Mouse (Mus musculus) hindbrain, postnatal 0 days (tissue): ENCODE measurements around the gene Itpkb. TPM values are rescaled to one million over a fixed set of nuclear protein-coding genes. Genes with fewer than 3 reads are reported as not detected.

Experiments used
- ATAC-seq: fragments of 200-750 bp; cut with Nextera tagmentation; 2 replicates; pipeline ENCODE4 v1.8.0; 2017; ENCODE audit warnings: mild to moderate bottlenecking, moderate TSS enrichment, moderate library complexity
- DNase-seq: peaks from one replicate; pipeline ENCODE4 v3.0.0-alpha.2; 2015; ENCODE audit warnings: low spot score
- H3K27ac ChIP-seq: fragments of 300-500 bp; sonication (generic); 2 replicates; pipeline ENCODE4 v1.5.1; 2014; ENCODE audit warnings: mild to moderate bottlenecking
- H3K27me3 ChIP-seq: fragments of 300-500 bp; sonication (generic); 2 replicates; pipeline ENCODE4 v1.6.1; 2014; ENCODE audit warnings: low read length, mixed read lengths; ENCODE audit not compliant: insufficient read depth
- H3K36me3 ChIP-seq: fragments of 300-500 bp; sonication (generic); 2 replicates; pipeline ENCODE4 v1.6.1; 2014; ENCODE audit warnings: low read length, mixed read lengths; ENCODE audit not compliant: insufficient read depth
- H3K4me1 ChIP-seq: fragments of 300-500 bp; sonication (generic); 2 replicates; pipeline ENCODE4 v1.6.1; 2014; ENCODE audit warnings: antibody characterized with exemption, low read length, mixed read lengths; ENCODE audit not compliant: insufficient read depth
- H3K4me2 ChIP-seq: fragments of 300-500 bp; sonication (generic); 2 replicates; pipeline ENCODE4 v1.6.1; 2014; ENCODE audit warnings: low read depth, mild to moderate bottlenecking, low read length, moderate library complexity, mixed read lengths
- H3K4me3 ChIP-seq: fragments of 300-500 bp; sonication (generic); 2 replicates; pipeline ENCODE4 v1.5.1; 2014; ENCODE audit warnings: low read length
- H3K9ac ChIP-seq: fragments of 300-500 bp; sonication (generic); replicated peaks from 2 replicates; pipeline ENCODE4 v1.6.1; 2014; ENCODE audit warnings: mild to moderate bottlenecking, low read length, moderate library complexity, mixed read lengths
- H3K9me3 ChIP-seq: fragments of 300-500 bp; sonication (generic); 2 replicates; pipeline ENCODE4 v1.6.1; 2016; ENCODE audit warnings: low read length, mixed read lengths
- CTCF ChIP-seq: IDR thresholded peaks from 2 replicates; pipeline ENCODE4 v1.5.1; 2016; ENCODE audit warnings: antibody characterized with exemption, control low read depth, low read depth
- WGBS: fragments of 180-500 bp; shearing (Covaris S2); extraction: QIAGEN DNeasy Blood & Tissue Kit; methylation state at CpG from one replicate; pipeline ENCODE4 v1.1.7; 2014; 5-methylcytosine and 5-hydroxymethylcytosine counted together
- polyA plus RNA-seq: library from polyadenylated mRNA; unstranded; fragments of >200 nt; fragmentation: Nextera tagmentation; extraction: Ambion mirVana; gene quantifications from 2 replicates; pipeline ENCODE4 v1.2.1, GENCODE M21; 2015
- total RNA-seq: library from RNA; depleted of rRNA; stranded (reverse); fragments of >200 nt; gene quantifications from 2 replicates; pipeline ENCODE4 v1.2.3, GENCODE M21; 2014

Gene Itpkb
- total and polyA plus RNA-seq, 2 experiments from 2014 or later = 4.1 to 19.0 TPM

GRCm38 (mm10) chr1:180289788-180290187 lies 40.5 kb upstream of the Itpkb start:
- no peak overlapping the region for H3K9ac ChIP-seq
- no peak overlapping the region for H3K27ac ChIP-seq
- ATAC-seq (no peak), DNase-seq (no peak)
- H3K4me3 ChIP-seq = no peak overlapping the region
- no peak for TF ChIP-seq CTCF
- H3K36me3 ChIP-seq = no peaks in the 10 kb centered on the region
- H3K4me2 ChIP-seq = no peak overlapping the region
- no peaks in the 10 kb centered on the region for H3K4me1 ChIP-seq
- 80% methylated on average over 5 of the region's 5 CpGs for WGBS
- no peaks in the 10 kb centered on the region for H3K27me3 ChIP-seq
- H3K9me3 ChIP-seq = no peaks in the 10 kb centered on the region

GRCm38 (mm10) chr1:180290358-180290757 lies 39.9 kb upstream of the Itpkb start:
- H3K4me1 ChIP-seq = no peaks in the 10 kb centered on the region
- H3K27me3 ChIP-seq = no peaks in the 10 kb centered on the region
- no peak overlapping the region for H3K4me2 ChIP-seq
- H3K36me3 ChIP-seq = no peaks in the 10 kb centered on the region
- ATAC-seq = no peak
- no peak for TF ChIP-seq CTCF
- no peaks in the 10 kb centered on the region for H3K9me3 ChIP-seq
- DNase-seq = no peak
- 86% methylated on average over 4 of the region's 4 CpGs for WGBS
- H3K4me3 ChIP-seq = no peak overlapping the region
- H3K27ac ChIP-seq = no peak overlapping the region
- no peak overlapping the region for H3K9ac ChIP-seq

- Histone ChIP-seq H3K4me3 (no peak overlapping the region), H3K4me2 (no peak overlapping the region), H3K36me3 (no peaks in the 10 kb centered on the region), H3K27me3 (no peaks in the 10 kb centered on the region), H3K27ac (no peak overlapping the region), H3K9me3 (no peaks in the 10 kb centered on the region), H3K4me1 (no peaks in the 10 kb centered on the region), H3K9ac (no peak overlapping the region)
- ATAC-seq (no peak), DNase-seq (no peak)
- 86% methylated on average over 9 of the region's 9 CpGs for WGBS
- TF ChIP-seq CTCF = no peak
Measured at GRCm38 (mm10) chr1:180296088-180296487, 34.2 kb upstream of the Itpkb start.

- H3K9ac ChIP-seq = no peak overlapping the region
- H3K27me3 ChIP-seq = no peaks in the 10 kb centered on the region
- no peaks in the 10 kb centered on the region for H3K4me1 ChIP-seq
- DNase-seq (no peak), ATAC-seq (no peak)
- H3K9me3 ChIP-seq = no peaks in the 10 kb centered on the region
- no peak overlapping the region for H3K4me2 ChIP-seq
- no peak overlapping the region for H3K27ac ChIP-seq
- WGBS = 87% methylated on average over 4 of the region's 4 CpGs
- no peak for TF ChIP-seq CTCF
- H3K36me3 ChIP-seq = no peaks in the 10 kb centered on the region
- no peak overlapping the region for H3K4me3 ChIP-seq
Measured at GRCm38 (mm10) chr1:180299697-180300096, 30.6 kb upstream of the Itpkb start.

GRCm38 (mm10) chr1:180300292-180300691 lies 30.0 kb upstream of the Itpkb start:
- Histone ChIP-seq H3K4me2 (no peak overlapping the region), H3K36me3 (no peaks in the 10 kb centered on the region), H3K9me3 (no peaks in the 10 kb centered on the region), H3K4me3 (no peak overlapping the region), H3K4me1 (no peaks in the 10 kb centered on the region), H3K27ac (no peak overlapping the region), H3K27me3 (no peaks in the 10 kb centered on the region), H3K9ac (no peak overlapping the region)
- no peak for ATAC-seq
- WGBS = 89% methylated on average over 4 of the region's 4 CpGs
- DNase-seq = no peak
- TF ChIP-seq CTCF = no peak

GRCm38 (mm10) chr1:180300997-180301396 lies 29.3 kb upstream of the Itpkb start:
- H3K27me3 ChIP-seq = no peaks in the 10 kb centered on the region
- no peaks in the 10 kb centered on the region for H3K9me3 ChIP-seq
- WGBS = 57% methylated on average over 4 of the region's 4 CpGs
- H3K4me1 ChIP-seq = no peaks in the 10 kb centered on the region
- no peak for DNase-seq
- no peaks in the 10 kb centered on the region for H3K36me3 ChIP-seq
- H3K4me2 ChIP-seq = no peak overlapping the region
- no peak for TF ChIP-seq CTCF
- H3K4me3 ChIP-seq = no peak overlapping the region
- no peak overlapping the region for H3K27ac ChIP-seq
- ATAC-seq = no peak
- no peak overlapping the region for H3K9ac ChIP-seq

GRCm38 (mm10) chr1:180302253-180303120 lies 27.8 kb upstream of the Itpkb start:
- no peak for TF ChIP-seq CTCF
- Histone ChIP-seq H3K4me2 (no peak overlapping the region), H3K4me1 (no peaks in the 10 kb centered on the region; the same call in 1 of the 2 replicates), H3K27me3 (no peaks in the 10 kb centered on the region), H3K9ac (no peak overlapping the region), H3K36me3 (no peaks in the 10 kb centered on the region), H3K27ac (no peak overlapping the region), H3K9me3 (no peaks in the 10 kb centered on the region), H3K4me3 (no peak overlapping the region)
- 59% methylated on average over 12 of the region's 12 CpGs for WGBS
- no peak for ATAC-seq
- DNase-seq = no peak
